Mouse (Mus musculus) liver, embryonic 14.5 days (tissue): ENCODE measurements around the gene Acot8.

ENCODE experiments used
- CTCF ChIP-seq: IDR thresholded peaks from 2 replicates; pipeline ENCODE4 v1.5.1; 2016; ENCODE audit warnings: antibody characterized with exemption, low read depth, control low read depth
- EP300 ChIP-seq: IDR thresholded peaks from 2 replicates; pipeline ENCODE4 v1.6.1; 2016; ENCODE audit warnings: antibody characterized with exemption, low read depth

GRCm38 (mm10) chr2:164784869-164785420 lies 19.7 kb downstream of the Acot8 start:
- TF ChIP-seq CTCF (no peak), EP300 (no peak)
